Mouse (Mus musculus) erythroblast, adult 5-6 weeks (primary cell): Measurements from ENCODE around the gene Dpagt1. TPM values are rescaled to one million over a fixed set of nuclear protein-coding genes. Genes with fewer than 3 reads are reported as not detected.
"Not testable (repeated sequence)": the region's sequence is repeated elsewhere in the genome, so short reads cannot be mapped to it uniquely, and the experiment has no call there.

ENCODE experiments used
- ATAC-seq: replicated peaks from 2 replicates; pipeline ENCODE4 v1.8.0; 2016; ENCODE audit warnings: moderate number of reproducible peaks, mild to moderate bottlenecking, moderate TSS enrichment, inconsistent platforms; ENCODE audit not compliant: poor library complexity, low FRiP score, severe bottlenecking
- total RNA-seq, 2 experiments: library from RNA; stranded (forward) in 1 of 2; stranded (reverse) in 1 of 2; fragments of 150-400 nt in 1 of 2; fragments of 200-764, 138-1000 nt in 1 of 2; gene quantifications; 2 replicates each; pipeline versions ENCODE4 v1.2.3 to v1.2.4; 2015 to 2017; ENCODE audit warnings: low replicate concordance in 2 of 2

Gene Dpagt1
- total RNA-seq, 2 experiments from 2014 or later = 4.9 to 17.1 TPM

GRCm38 (mm10) chr9:44317452-44317851 lies 8.4 kb upstream of the Dpagt1 start:
- ATAC-seq = no peak

GRCm38 (mm10) chr9:44318076-44318825 lies 7.6 kb upstream of the Dpagt1 start:
- no peak for ATAC-seq

- ATAC-seq = no peak
Measured at GRCm38 (mm10) chr9:44318826-44319095, 7.1 kb upstream of the Dpagt1 start.

GRCm38 (mm10) chr9:44319105-44319886 lies 6.5 kb upstream of the Dpagt1 start:
- peak; percentile 28 for ATAC-seq

GRCm38 (mm10) chr9:44319887-44320798 lies 5.7 kb upstream of the Dpagt1 start, which contains the start of gene C2cd2l:
Gene C2cd2l, minus strand, starts transcription at chr9:44320285.
- peak; percentile 88 for ATAC-seq

GRCm38 (mm10) chr9:44320799-44321133 lies 5.1 kb upstream of the Dpagt1 start:
- no peak for ATAC-seq

- ATAC-seq = not testable (repeated sequence)
Measured at GRCm38 (mm10) chr9:44323656-44324055, 2.2 kb upstream of the Dpagt1 start.

- no peak for ATAC-seq
Measured at GRCm38 (mm10) chr9:44324147-44324546, 1.7 kb upstream of the Dpagt1 start.

GRCm38 (mm10) chr9:44325032-44325767 lies 619 bp upstream of the Dpagt1 start:
- ATAC-seq = not testable (repeated sequence)

GRCm38 (mm10) chr9:44326371-44327063 lies 698 bp downstream of the Dpagt1 start:
- peak; percentile 80 for ATAC-seq

GRCm38 (mm10) chr9:44327064-44327711 lies 1.4 kb downstream of the Dpagt1 start:
- ATAC-seq = peak; percentile 42; the same call in 1 of the 2 replicates

- no peak for ATAC-seq
Measured at GRCm38 (mm10) chr9:44327926-44328325, 2.1 kb downstream of the Dpagt1 start.

- ATAC-seq = no peak
Measured at GRCm38 (mm10) chr9:44330736-44331135, 4.9 kb downstream of the Dpagt1 start.

GRCm38 (mm10) chr9:44332918-44333638 lies 7.3 kb downstream of the Dpagt1 start:
- no peak for ATAC-seq

GRCm38 (mm10) chr9:44334396-44335330 lies 8.8 kb downstream of the Dpagt1 start, which contains the start of gene H2afx:
Gene H2afx, plus strand, starts transcription at chr9:44334694.
- peak; percentile 76 for ATAC-seq

- peak; percentile 30 for ATAC-seq
Measured at GRCm38 (mm10) chr9:44335331-44336092, 9.7 kb downstream of the Dpagt1 start.
